Mouse (Mus musculus): Measurements from ENCODE around the gene Tsn.
A peak's percentile ranks its signal among the peaks of the same experiment; 100 is the strongest.

GRCm38 (mm10) chr1:118320696-118321095 is 9.2 kb upstream of the Tsn start:
- TF ChIP-seq CTCF (IDR thresholded peaks at IDR 0.05; ENCODE audit: control insufficient read depth, insufficient read depth, low read length) (0 out of 2 replicates have a peak, but pooled peaks have one; percentile 17), POLR2A (IDR thresholded peaks at IDR 0.05; ENCODE audit: borderline replicate concordance, control insufficient read depth, low read depth, low read length) (no peak)
